Mouse (Mus musculus): ENCODE measurements around the gene Actr2. TPM values are rescaled to one million over a fixed set of nuclear protein-coding genes. Genes with fewer than 3 reads are reported as not detected.

Actr2 gene
- total and polyA plus RNA-seq, 2 experiments from 2014 or later, result 43.3 to 171 TPM

DNA sequence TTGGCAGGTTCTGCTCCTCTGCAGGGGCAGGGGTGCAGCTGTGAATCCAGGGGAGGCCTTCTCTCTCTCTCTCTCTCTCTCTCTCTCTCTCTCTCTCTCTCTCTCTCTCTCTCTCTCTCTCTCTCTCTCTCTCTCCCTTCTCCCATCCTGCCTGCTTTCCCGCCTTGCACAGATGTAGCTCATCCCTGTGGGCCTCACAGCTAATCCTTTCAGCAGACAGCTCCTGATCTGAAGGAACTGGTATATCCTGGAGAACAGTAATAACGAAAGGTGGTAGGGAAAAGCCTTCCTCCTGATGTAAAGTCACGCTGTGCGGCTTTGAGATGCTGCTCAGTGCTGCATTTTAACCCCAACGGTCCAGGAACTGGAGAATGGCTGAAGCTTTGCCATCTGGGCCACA, 58.1 kb downstream of the Actr2 start:
- H3K27me3 ChIP-seq (ENCODE audit: insufficient read depth, low read length), result no peaks in the 10 kb centered on the region
- H3K4me1 ChIP-seq (ENCODE audit: insufficient read depth, low read length), result no peaks in the 10 kb centered on the region
- no peak overlapping the region for H3K4me3 ChIP-seq (ENCODE audit: low read length)
- H3K9me3 ChIP-seq (ENCODE audit: low read length), result no peaks in the 10 kb centered on the region
- TF ChIP-seq CTCF (IDR thresholded peaks at IDR 0.05; ENCODE audit: low read depth), result no peak
- WGBS, result 36% methylated on average over 5 of the region's 5 CpGs
- peaks cover 10% of the 10 kb centered on the region for H3K36me3 ChIP-seq (ENCODE audit: insufficient read depth, low read length)
- DNase-seq (ENCODE audit: low spot score) (no peak), ATAC-seq (no peak)
- H3K27ac ChIP-seq, result no peak overlapping the region
- no peak overlapping the region for H3K4me2 ChIP-seq (ENCODE audit: low read depth, low read length)
- no peak overlapping the region for H3K9ac ChIP-seq (replicated peaks; ENCODE audit: low read length)

DNA sequence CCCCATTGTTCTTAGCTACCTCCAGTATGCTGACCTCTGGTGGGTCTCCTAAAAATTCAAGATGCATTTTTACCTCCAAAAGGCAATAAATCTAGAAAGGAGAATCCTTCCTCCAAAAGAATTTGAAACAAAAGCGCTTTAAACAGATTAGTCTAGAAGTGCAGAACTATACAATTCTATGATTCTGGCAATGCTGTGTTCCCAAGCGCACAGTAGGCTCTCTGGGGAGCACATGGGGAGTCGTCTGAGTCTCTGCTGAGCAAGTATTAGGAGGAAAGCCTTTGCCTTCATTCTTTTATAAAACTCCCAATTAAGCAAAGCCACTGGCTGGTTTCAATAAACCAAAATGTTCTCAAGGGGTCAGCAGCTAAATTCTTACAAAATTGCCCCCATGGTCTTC, 58.8 kb downstream of the Actr2 start:
- Histone ChIP-seq H3K9me3 (ENCODE audit: low read length) (no peaks in the 10 kb centered on the region), H3K4me3 (ENCODE audit: low read length) (no peak overlapping the region), H3K27me3 (ENCODE audit: insufficient read depth, low read length) (no peaks in the 10 kb centered on the region), H3K4me1 (ENCODE audit: insufficient read depth, low read length) (no peaks in the 10 kb centered on the region), H3K27ac (no peak overlapping the region), H3K9ac (replicated peaks; ENCODE audit: low read length) (no peak overlapping the region), H3K36me3 (ENCODE audit: insufficient read depth, low read length) (peaks cover 7% of the 10 kb centered on the region), H3K4me2 (ENCODE audit: low read depth, low read length) (no peak overlapping the region)
- WGBS, result 70% methylated on average over 3 of the region's 3 CpGs
- TF ChIP-seq CTCF (IDR thresholded peaks at IDR 0.05; ENCODE audit: low read depth), result no peak
- ATAC-seq, result no peak
- DNase-seq (ENCODE audit: low spot score), result no peak

DNA sequence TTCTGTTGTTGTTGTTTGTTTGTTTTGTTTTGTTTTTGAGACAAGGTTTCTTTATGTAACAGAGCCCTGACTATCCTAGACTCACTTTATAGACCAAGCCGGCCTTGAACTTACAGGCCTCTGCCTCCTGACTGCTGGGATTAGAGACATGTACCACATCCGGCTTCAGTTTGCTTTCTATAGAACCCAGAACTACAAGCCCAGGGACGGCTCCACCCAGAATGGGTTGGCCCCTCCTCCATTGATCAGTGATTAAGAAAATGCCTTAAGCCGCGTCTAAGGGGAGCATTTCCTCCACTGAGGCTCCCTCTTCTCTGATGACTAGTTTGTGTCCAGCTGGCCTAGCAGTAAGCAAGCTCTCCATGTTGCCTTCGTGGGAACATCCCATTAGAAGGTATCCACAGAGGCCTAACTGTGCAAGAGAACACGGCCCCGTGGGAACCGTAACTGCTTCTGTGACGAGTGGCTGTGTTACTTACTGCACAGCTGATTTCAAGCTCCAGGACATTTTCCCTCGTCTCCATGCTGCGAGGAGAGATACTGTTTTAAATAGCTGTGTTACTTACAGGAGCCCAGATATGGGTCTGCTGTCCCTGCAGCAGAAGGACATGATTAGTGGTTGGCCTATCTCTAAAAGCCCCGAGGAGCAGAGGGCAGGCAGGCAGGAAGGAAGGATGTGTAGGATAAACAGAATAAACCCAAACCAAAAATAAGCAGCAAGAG, 59.7 kb downstream of the Actr2 start:
- H3K36me3 ChIP-seq (ENCODE audit: insufficient read depth, low read length), result peaks cover 4% of the 10 kb centered on the region
- no peaks in the 10 kb centered on the region for H3K9me3 ChIP-seq (ENCODE audit: low read length)
- H3K27ac ChIP-seq, result no peak overlapping the region
- TF ChIP-seq CTCF (IDR thresholded peaks at IDR 0.05; ENCODE audit: low read depth), result no peak
- WGBS, result 63% methylated on average over 13 of the region's 13 CpGs
- H3K9ac ChIP-seq (replicated peaks; ENCODE audit: low read length), result no peak overlapping the region
- no peak overlapping the region for H3K4me3 ChIP-seq (ENCODE audit: low read length)
- no peaks in the 10 kb centered on the region for H3K27me3 ChIP-seq (ENCODE audit: insufficient read depth, low read length)
- DNase-seq (ENCODE audit: low spot score) (no peak), ATAC-seq (no peak)
- no peak overlapping the region for H3K4me2 ChIP-seq (ENCODE audit: low read depth, low read length)
- no peaks in the 10 kb centered on the region for H3K4me1 ChIP-seq (ENCODE audit: insufficient read depth, low read length)

DNA sequence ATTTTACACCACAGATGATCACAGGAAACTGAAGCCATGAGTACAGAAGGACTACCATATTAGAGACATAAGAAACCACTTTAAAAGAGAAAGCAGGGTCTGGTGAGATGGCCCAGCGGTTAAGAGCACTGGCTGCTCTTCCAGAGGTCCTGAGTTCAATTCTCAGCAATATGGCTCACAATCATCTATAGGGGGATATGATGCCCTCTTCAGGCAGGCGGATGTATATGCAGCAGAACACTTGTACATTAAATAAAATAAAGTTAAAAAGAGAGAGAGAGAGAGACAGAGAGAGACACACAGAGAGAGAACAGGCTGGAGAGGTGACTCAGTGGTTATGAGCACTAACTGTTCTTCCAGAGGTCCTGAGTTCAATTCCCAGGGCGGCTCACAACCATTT, 67.1 kb downstream of the Actr2 start:
- Histone ChIP-seq H3K27ac (no peak overlapping the region), H3K4me2 (ENCODE audit: low read depth, low read length) (no peak overlapping the region), H3K4me3 (ENCODE audit: low read length) (no peak overlapping the region), H3K9ac (replicated peaks; ENCODE audit: low read length) (no peak overlapping the region), H3K9me3 (ENCODE audit: low read length) (no peaks in the 10 kb centered on the region), H3K27me3 (ENCODE audit: insufficient read depth, low read length) (no peaks in the 10 kb centered on the region), H3K4me1 (ENCODE audit: insufficient read depth, low read length) (no peaks in the 10 kb centered on the region), H3K36me3 (ENCODE audit: insufficient read depth, low read length) (no peaks in the 10 kb centered on the region)
- no peak for ATAC-seq
- peak; percentile 22; the same call in 1 of the 2 replicates for TF ChIP-seq CTCF (IDR thresholded peaks at IDR 0.05; ENCODE audit: low read depth)
- 65% methylated on average over 3 of the region's 3 CpGs for WGBS
- DNase-seq (ENCODE audit: low spot score), result no peak

DNA sequence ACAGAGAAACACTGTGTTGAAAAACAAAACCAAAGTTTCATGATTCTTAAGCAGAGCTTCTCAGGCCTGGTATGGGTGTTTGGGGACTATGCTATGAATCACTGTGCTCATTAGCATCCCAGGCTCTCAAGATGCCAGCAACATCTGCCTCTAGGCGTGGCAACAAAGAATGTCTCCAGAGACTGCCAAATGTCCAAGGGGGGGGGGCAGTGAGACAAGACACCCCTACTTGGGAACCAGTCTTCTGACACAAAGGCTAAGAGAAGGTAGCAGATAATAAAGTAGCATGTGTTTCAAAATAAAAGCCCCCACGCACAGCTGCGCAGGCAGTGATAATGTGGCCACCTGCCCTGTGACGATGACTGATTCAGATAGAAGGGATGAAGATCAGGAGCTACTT, 69.5 kb downstream of the Actr2 start:
- Histone ChIP-seq H3K4me1 (ENCODE audit: insufficient read depth, low read length) (no peaks in the 10 kb centered on the region), H3K4me2 (ENCODE audit: low read depth, low read length) (no peak overlapping the region), H3K27me3 (ENCODE audit: insufficient read depth, low read length) (no peaks in the 10 kb centered on the region), H3K9ac (replicated peaks; ENCODE audit: low read length) (no peak overlapping the region), H3K27ac (no peak overlapping the region), H3K36me3 (ENCODE audit: insufficient read depth, low read length) (no peaks in the 10 kb centered on the region), H3K9me3 (ENCODE audit: low read length) (no peaks in the 10 kb centered on the region), H3K4me3 (ENCODE audit: low read length) (no peak overlapping the region)
- TF ChIP-seq CTCF (IDR thresholded peaks at IDR 0.05; ENCODE audit: low read depth), result no peak
- 75% methylated on average over 4 of the region's 4 CpGs for WGBS
- no peak for ATAC-seq
- DNase-seq (ENCODE audit: low spot score), result no peak

DNA sequence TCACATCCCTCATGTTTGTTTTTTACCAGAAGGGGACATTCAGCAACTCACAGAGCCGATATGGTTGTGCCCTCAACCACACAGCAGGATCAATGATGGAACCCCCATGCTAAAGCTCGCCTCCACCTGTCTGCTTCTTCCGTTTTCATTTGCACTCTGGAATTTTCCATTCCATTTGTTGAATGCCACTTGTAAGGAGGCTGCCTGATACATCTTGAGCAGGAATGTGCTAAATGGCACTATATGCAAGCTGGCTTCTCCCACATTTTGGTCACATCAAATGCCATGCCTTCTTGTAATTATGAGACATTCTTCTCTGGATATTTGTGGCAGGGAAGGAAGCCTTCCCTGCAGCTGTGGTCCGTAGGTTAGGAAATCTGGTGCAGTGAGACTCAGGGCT, 70.6 kb downstream of the Actr2 start:
- Histone ChIP-seq H3K4me2 (ENCODE audit: low read depth, low read length) (no peak overlapping the region), H3K9me3 (ENCODE audit: low read length) (no peaks in the 10 kb centered on the region), H3K4me3 (ENCODE audit: low read length) (no peak overlapping the region), H3K36me3 (ENCODE audit: insufficient read depth, low read length) (no peaks in the 10 kb centered on the region), H3K9ac (replicated peaks; ENCODE audit: low read length) (no peak overlapping the region), H3K27me3 (ENCODE audit: insufficient read depth, low read length) (no peaks in the 10 kb centered on the region), H3K27ac (no peak overlapping the region), H3K4me1 (ENCODE audit: insufficient read depth, low read length) (no peaks in the 10 kb centered on the region)
- no peak for TF ChIP-seq CTCF (IDR thresholded peaks at IDR 0.05; ENCODE audit: low read depth)
- DNase-seq (ENCODE audit: low spot score) (no peak), ATAC-seq (no peak)
- 64% methylated on average over 4 of the region's 4 CpGs for WGBS

DNA sequence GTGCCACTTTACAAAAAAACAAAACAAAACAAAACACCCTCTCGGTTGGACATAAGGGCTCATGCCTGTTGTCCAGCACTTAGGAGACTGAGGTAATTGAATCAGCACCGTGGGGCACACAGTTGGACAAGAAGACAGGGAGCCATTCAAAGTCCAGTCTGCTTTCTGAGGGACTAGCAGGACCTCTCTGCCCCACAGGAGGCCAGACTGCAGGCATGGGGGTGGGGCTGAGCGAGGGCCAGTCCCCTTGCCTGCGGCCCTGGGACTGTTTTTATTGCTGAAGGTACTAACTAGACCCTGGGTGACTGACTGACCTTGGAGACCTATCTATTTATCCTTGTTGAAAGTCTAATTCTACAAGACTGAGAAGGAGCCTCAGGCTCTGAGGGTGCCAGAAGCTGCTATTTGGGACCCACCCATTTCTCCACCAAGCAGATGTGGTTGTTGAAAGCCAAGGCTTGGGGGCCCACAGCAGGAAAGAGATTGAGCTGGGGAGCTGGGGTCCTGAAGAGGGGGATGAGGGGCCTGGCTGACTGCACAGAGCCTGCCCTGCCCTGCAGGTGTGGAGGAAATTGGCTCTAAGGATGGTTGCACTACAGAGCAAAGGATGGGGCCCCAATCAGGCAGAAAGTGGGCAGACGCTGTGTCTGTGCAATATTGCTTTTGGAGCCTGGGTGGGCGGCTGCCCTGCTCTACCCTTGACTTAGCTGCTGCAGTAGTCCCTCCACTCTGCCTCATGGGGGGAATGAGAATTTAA, 71.4 kb downstream of the Actr2 start:
- no peak for ATAC-seq

More for the DNA sequence above, 71.4 kb downstream of the Actr2 start:
- Histone ChIP-seq H3K4me1 (ENCODE audit: insufficient read depth, low read length) (no peaks in the 10 kb centered on the region), H3K4me2 (ENCODE audit: low read depth, low read length) (no peak overlapping the region), H3K36me3 (ENCODE audit: insufficient read depth, low read length) (no peaks in the 10 kb centered on the region), H3K9ac (replicated peaks; ENCODE audit: low read length) (no peak overlapping the region), H3K27ac (no peak overlapping the region), H3K4me3 (ENCODE audit: low read length) (no peak overlapping the region), H3K9me3 (ENCODE audit: low read length) (no peaks in the 10 kb centered on the region), H3K27me3 (ENCODE audit: insufficient read depth, low read length) (no peaks in the 10 kb centered on the region)
- WGBS, result 23% methylated on average over 6 of the region's 6 CpGs
- no peak for DNase-seq (ENCODE audit: low spot score)
- TF ChIP-seq CTCF (IDR thresholded peaks at IDR 0.05; ENCODE audit: low read depth), result no peak
